In genomic region chr6:146955475-146955874, GRCm38 (mm10) we compare ENCODE assay signal across 22 mouse cellular contexts. TPM values are rescaled to one million over a fixed set of nuclear protein-coding genes. Genes with fewer than 3 reads are reported as not detected.
A peak's percentile ranks its signal among the peaks of the same experiment; 100 is the strongest.
DNase-seq lines count a peak whose midpoint lies in the region; ATAC-seq and TF ChIP-seq lines count a peak whose summit lies in the region.
"Had no signal": no experiment of that assay in that cellular context is flagged by ENCODE, and none has a peak within 500 bp of the region (broad histone marks: within the 10 kb centered on the region; RNA-seq: fewer than 3 reads in every experiment).

No protein-coding gene starts in this region.

- DNase-seq in forebrain, embryonic 10.5 days (ENCODE audit: extremely low spot score, low spot score) = no peak
- DNase-seq in heart, postnatal 0 days (ENCODE audit: low spot score) = no peak
- no peak for DNase-seq in heart, postnatal 4 days
- DNase-seq in MEL (ENCODE audit: low read depth, low spot score) = peak; percentile 69
- no peak for DNase-seq in spleen, adult 18-20 months
- DNase-seq in stomach, postnatal 0 days (ENCODE audit: low spot score) = no peak
- DNase-seq: adrenal gland, adult 2 months; cerebellum, adult 18-20 months; gastrocnemius, postnatal 36 days; kidney, adult 2 months; kidney, postnatal 36 days had no signal

- no peak overlapping the region for H3K4me2 ChIP-seq in forebrain, embryonic 13.5 days
- H3K4me2 ChIP-seq in heart, postnatal 0 days (ENCODE audit: low read depth, low read length) = no peak overlapping the region
- no peak overlapping the region; the same call in 1 of the 2 replicates for H3K4me2 ChIP-seq in limb, embryonic 15.5 days
- no peak overlapping the region for H3K4me2 ChIP-seq in stomach, postnatal 0 days (replicated peaks; ENCODE audit: low read depth)
- H3K4me2 ChIP-seq: embryonic facial prominence, embryonic 13.5 days; lung, embryonic 15.5 days; midbrain, embryonic 15.5 days had no signal

- H3K4me1 ChIP-seq in forebrain, embryonic 10.5 days = peaks cover 24% of the 10 kb centered on the region
- peaks cover 9% of the 10 kb centered on the region for H3K4me1 ChIP-seq in forebrain, embryonic 13.5 days
- peaks cover 9% of the 10 kb centered on the region; the same call in 1 of the 2 replicates for H3K4me1 ChIP-seq in heart, postnatal 0 days (ENCODE audit: control insufficient read depth, insufficient read depth)
- peaks cover 10 to 13% of the 10 kb centered on the region in 2 experiments for H3K4me1 ChIP-seq in MEL (ENCODE audit: control insufficient read depth in 1 of 2, insufficient read depth in 2 of 2, low read length in 2 of 2)
- peaks cover 7% of the 10 kb centered on the region; the same call in 1 of the 2 replicates for H3K4me1 ChIP-seq in limb, embryonic 15.5 days
- H3K4me1 ChIP-seq in stomach, postnatal 0 days (replicated peaks; ENCODE audit: control insufficient read depth, insufficient read depth) = no peaks in the 10 kb centered on the region

- no peak for TF ChIP-seq POLR2A in MEL (IDR thresholded peaks at IDR 0.05; ENCODE audit: control insufficient read depth in 1 of 2, insufficient read depth in 1 of 2, low read depth in 1 of 2, low read length in 2 of 2, poor library complexity in 1 of 2)

- no peak for ATAC-seq in forebrain, embryonic 13.5 days
- ATAC-seq in heart, postnatal 0 days (ENCODE audit: insufficient read depth, low read depth) = no peak
- ATAC-seq in limb, embryonic 15.5 days (ENCODE audit: insufficient number of reproducible peaks, low FRiP score, low TSS enrichment, low read depth) = no peak
- ATAC-seq in stomach, postnatal 0 days (ENCODE audit: low FRiP score, low TSS enrichment) = no peak; the same call in 1 of the 2 replicates

- no peak overlapping the region for H3K9ac ChIP-seq in forebrain, embryonic 13.5 days
- no peak overlapping the region for H3K9ac ChIP-seq in heart, postnatal 0 days (replicated peaks; ENCODE audit: low read depth, low read length)
- no peak overlapping the region for H3K9ac ChIP-seq in MEL (ENCODE audit: control insufficient read depth, low read depth, low read length, poor library complexity, severe bottlenecking)
- H3K9ac ChIP-seq in limb, embryonic 15.5 days = no peak overlapping the region
- no peak overlapping the region for H3K9ac ChIP-seq in stomach, postnatal 0 days (ENCODE audit: low read length)
- H3K9ac ChIP-seq: embryonic facial prominence, embryonic 13.5 days; lung, embryonic 15.5 days; midbrain, embryonic 15.5 days had no signal

- H3K9me3 ChIP-seq in forebrain, embryonic 10.5 days = no peaks in the 10 kb centered on the region
- no peaks in the 10 kb centered on the region for H3K9me3 ChIP-seq in forebrain, embryonic 13.5 days (replicated peaks)
- no peaks in the 10 kb centered on the region for H3K9me3 ChIP-seq in heart, postnatal 0 days (replicated peaks; ENCODE audit: control insufficient read depth, low read length)
- no peaks in the 10 kb centered on the region for H3K9me3 ChIP-seq in MEL (replicated peaks; ENCODE audit: insufficient read depth, low read length)
- H3K9me3 ChIP-seq in limb, embryonic 15.5 days = no peaks in the 10 kb centered on the region
- no peaks in the 10 kb centered on the region for H3K9me3 ChIP-seq in stomach, postnatal 0 days (ENCODE audit: control insufficient read depth, low read length)
- H3K9me3 ChIP-seq: embryonic facial prominence, embryonic 13.5 days; hindbrain, embryonic 10.5 days; lung, embryonic 15.5 days; midbrain, embryonic 15.5 days had no signal

- TF ChIP-seq EP300 in heart, postnatal 0 days (IDR thresholded peaks at IDR 0.05; ENCODE audit: low read depth) = no peak
- TF ChIP-seq EP300 in MEL (IDR thresholded peaks at IDR 0.05; ENCODE audit: low read depth in 1 of 2, low read length in 2 of 2) = no peak
- TF ChIP-seq EP300 in stomach, postnatal 0 days (optimal IDR thresholded peaks at IDR 0.05) = no peak

- no peaks in the 10 kb centered on the region for H3K79me2 ChIP-seq in MEL (ENCODE audit: control insufficient read depth, insufficient read depth, low read length, poor library complexity)

- H3K27me3 ChIP-seq in forebrain, embryonic 10.5 days (ENCODE audit: poor library complexity, severe bottlenecking) = no peaks in the 10 kb centered on the region
- H3K27me3 ChIP-seq in forebrain, embryonic 13.5 days = no peaks in the 10 kb centered on the region
- no peaks in the 10 kb centered on the region for H3K27me3 ChIP-seq in heart, postnatal 0 days (ENCODE audit: control insufficient read depth, insufficient read depth, low read length)
- H3K27me3 ChIP-seq in MEL (ENCODE audit: control insufficient read depth in 1 of 2, insufficient read depth in 2 of 2, low read length in 2 of 2) = no peaks in the 10 kb centered on the region
- H3K27me3 ChIP-seq in limb, embryonic 15.5 days = no peaks in the 10 kb centered on the region
- H3K27me3 ChIP-seq in stomach, postnatal 0 days (ENCODE audit: control insufficient read depth, insufficient read depth, low read length) = no peaks in the 10 kb centered on the region
- H3K27me3 ChIP-seq: embryonic facial prominence, embryonic 13.5 days; lung, embryonic 15.5 days; midbrain, embryonic 15.5 days had no signal

- no peak overlapping the region for H3K4me3 ChIP-seq in forebrain, embryonic 10.5 days
- no peak overlapping the region for H3K4me3 ChIP-seq in forebrain, embryonic 13.5 days
- no peak overlapping the region for H3K4me3 ChIP-seq in heart, postnatal 0 days (ENCODE audit: low read depth, low read length)
- H3K4me3 ChIP-seq in MEL (ENCODE audit: control insufficient read depth in 1 of 2, insufficient read depth in 1 of 2, low read depth in 2 of 2, low read length in 2 of 2) = peak overlapping the region in 1 of 2 experiments; percentile 27; a peak in 2 of 4 replicates
- H3K4me3 ChIP-seq in limb, embryonic 15.5 days = no peak overlapping the region
- no peak overlapping the region for H3K4me3 ChIP-seq in stomach, postnatal 0 days (ENCODE audit: low read depth, low read length)
- H3K4me3 ChIP-seq: embryonic facial prominence, embryonic 13.5 days; hindbrain, embryonic 10.5 days; lung, embryonic 15.5 days; midbrain, embryonic 15.5 days had no signal

- 67% methylated on average over 1 of the region's 1 CpGs for WGBS in forebrain, embryonic 10.5 days
- WGBS in forebrain, embryonic 13.5 days = 70% methylated on average over 1 of the region's 1 CpGs
- 59% methylated on average over 1 of the region's 1 CpGs for WGBS in heart, postnatal 0 days
- 62% methylated on average over 1 of the region's 1 CpGs for WGBS in limb, embryonic 15.5 days
- WGBS in stomach, postnatal 0 days = 79% methylated on average over 1 of the region's 1 CpGs

- TF ChIP-seq CTCF in heart, postnatal 0 days (IDR thresholded peaks at IDR 0.05; ENCODE audit: low read depth) = no peak
- TF ChIP-seq CTCF in MEL (IDR thresholded peaks at IDR 0.05 in 2 of 3, conservative IDR thresholded peaks at IDR 0.05 in 1 of 3; ENCODE audit: control insufficient read depth in 1 of 3, insufficient read depth in 1 of 3, low read depth in 2 of 3, low read length in 3 of 3, poor library complexity in 1 of 3, severe bottlenecking in 1 of 3) = no peak
- no peak for TF ChIP-seq CTCF in stomach, postnatal 0 days (IDR thresholded peaks at IDR 0.05; ENCODE audit: low read depth)

- 0 out of 2 replicates have a peak overlapping the region, but pooled peaks have one; percentile 15 for H3K27ac ChIP-seq in forebrain, embryonic 10.5 days
- no peak overlapping the region for H3K27ac ChIP-seq in forebrain, embryonic 13.5 days
- peak overlapping the region; percentile 46 for H3K27ac ChIP-seq in heart, postnatal 0 days (ENCODE audit: low read depth)
- peak overlapping the region; percentile 31 for H3K27ac ChIP-seq in MEL (ENCODE audit: control insufficient read depth, low read depth, low read length)
- H3K27ac ChIP-seq in limb, embryonic 15.5 days = peak overlapping the region; percentile 65
- H3K27ac ChIP-seq in stomach, postnatal 0 days (replicated peaks) = no peak overlapping the region
- H3K27ac ChIP-seq: embryonic facial prominence, embryonic 13.5 days; hindbrain, embryonic 10.5 days; lung, embryonic 15.5 days; macrophage; midbrain, embryonic 15.5 days had no signal

- TF ChIP-seq RAD21 in MEL (IDR thresholded peaks at IDR 0.05; ENCODE audit: low read depth, low read length) = no peak

- no peaks in the 10 kb centered on the region for H3K36me3 ChIP-seq in forebrain, embryonic 10.5 days (replicated peaks)
- no peaks in the 10 kb centered on the region for H3K36me3 ChIP-seq in forebrain, embryonic 13.5 days (ENCODE audit: poor library complexity, severe bottlenecking)
- no peaks in the 10 kb centered on the region for H3K36me3 ChIP-seq in heart, postnatal 0 days (replicated peaks; ENCODE audit: control insufficient read depth, insufficient read depth, low read length)
- peaks cover 0 to 13% of the 10 kb centered on the region in 2 experiments; a peak in 2 of 4 replicates for H3K36me3 ChIP-seq in MEL (ENCODE audit: control insufficient read depth in 1 of 2, insufficient read depth in 2 of 2, low read length in 2 of 2)
- H3K36me3 ChIP-seq in limb, embryonic 15.5 days = no peaks in the 10 kb centered on the region
- no peaks in the 10 kb centered on the region for H3K36me3 ChIP-seq in stomach, postnatal 0 days (ENCODE audit: control insufficient read depth, insufficient read depth, low read length)
- H3K36me3 ChIP-seq: embryonic facial prominence, embryonic 13.5 days; hindbrain, embryonic 10.5 days; lung, embryonic 15.5 days; midbrain, embryonic 15.5 days had no signal

TF ChIP-seq in MEL, 35 proteins besides CTCF, POLR2A, EP300 and RAD21:
- TF ChIP-seq JUND (IDR thresholded peaks at IDR 0.05; ENCODE audit: low read depth, low read length) (no peak), MYC (IDR thresholded peaks at IDR 0.05; ENCODE audit: low read depth, low read length) (no peak), TAL1 (IDR thresholded peaks at IDR 0.05; ENCODE audit: low read length) (no peak), ETS1 (IDR thresholded peaks at IDR 0.05; ENCODE audit: low read depth, low read length) (no peak), ELF1 (IDR thresholded peaks at IDR 0.05; ENCODE audit: low read depth, low read length) (no peak), TBP (IDR thresholded peaks at IDR 0.05; ENCODE audit: low read depth, low read length) (no peak)

RNA-seq across cellular contexts. Expression of gene 1700034J05Rik, which starts 1.3 kb away (rescaled TPM):
- 0.07 and 0.11 TPM in 2 replicates for polyA plus RNA-seq in forebrain, embryonic 10.5 days (2016; fragmentation: Nextera tagmentation; extraction: Ambion mirVana)
- polyA plus RNA-seq in forebrain, embryonic 13.5 days (2015; fragmentation: Nextera tagmentation; extraction: Ambion mirVana) = 0.05 and 0.08 TPM in 2 replicates
- total RNA-seq in heart, postnatal 0 days (2014; rRNA removed; ENCODE audit: low replicate concordance) = not detected in 2 replicates
- polyA plus RNA-seq in heart, postnatal 0 days (2015; fragmentation: Nextera tagmentation; extraction: Ambion mirVana) = 0.07 TPM in 2 replicates
- not detected for total RNA-seq in heart, postnatal 4 days (2021)
- total RNA-seq in MEL (2012; rRNA removed) = not detected in 2 replicates
- not detected for polyA plus RNA-seq in MEL (2012; ENCODE audit: insufficient read depth in 1 of 2, insufficient read length in 2 of 2, low read depth in 1 of 2, low replicate concordance in 2 of 2, missing spikeins in 1 of 2)
- 0.13 and 0.16 TPM in 2 replicates for polyA plus RNA-seq in limb, embryonic 15.5 days (2015; fragmentation: Nextera tagmentation; extraction: Ambion mirVana)
- 0.11 TPM in 1 of 2 replicates, not detected in the other for polyA plus RNA-seq in stomach, postnatal 0 days (2015; fragmentation: Nextera tagmentation; extraction: Ambion mirVana)
- total RNA-seq: adrenal gland, adult 2 months; gastrocnemius, postnatal 36 days; layer of hippocampus, postnatal 10 days; left cerebral cortex, postnatal 25 days had no signal
- polyA plus RNA-seq: adrenal gland, adult 2 months; brain, embryonic 14.5 days; kidney, adult 2 months; macrophage; midbrain, embryonic 15.5 days; small intestine, adult 2 months had no signal

Comparison
In these comparisons a context has a peak if more than half of its experiments do, and no peak if none do; other contexts are left out.
1. H3K27ac ChIP-seq: peak in forebrain, embryonic 10.5 days (single experiment), heart, postnatal 0 days (single experiment), MEL (single experiment) and limb, embryonic 15.5 days (single experiment); none in forebrain, embryonic 13.5 days (single experiment) and stomach, postnatal 0 days (single experiment).